Mouse (Mus musculus) cortical plate, adult 2 months (tissue): ENCODE measurements around the gene Ppef2.

Source experiments
- CTCF ChIP-seq: fragments of 200-500 bp; IDR thresholded peaks from 2 replicates; pipeline ENCODE4 v1.5.1; 2011; ENCODE audit warnings: mild to moderate bottlenecking, control low read depth, low read length; ENCODE audit not compliant: insufficient read depth; ENCODE audit errors: extremely low read depth
- POLR2A ChIP-seq: fragments of 200-500 bp; IDR thresholded peaks from 2 replicates; pipeline ENCODE4 v1.6.1; 2011; ENCODE audit warnings: mild to moderate bottlenecking, low read length, control low read depth; ENCODE audit not compliant: insufficient read depth; ENCODE audit errors: extremely low read depth

DNA sequence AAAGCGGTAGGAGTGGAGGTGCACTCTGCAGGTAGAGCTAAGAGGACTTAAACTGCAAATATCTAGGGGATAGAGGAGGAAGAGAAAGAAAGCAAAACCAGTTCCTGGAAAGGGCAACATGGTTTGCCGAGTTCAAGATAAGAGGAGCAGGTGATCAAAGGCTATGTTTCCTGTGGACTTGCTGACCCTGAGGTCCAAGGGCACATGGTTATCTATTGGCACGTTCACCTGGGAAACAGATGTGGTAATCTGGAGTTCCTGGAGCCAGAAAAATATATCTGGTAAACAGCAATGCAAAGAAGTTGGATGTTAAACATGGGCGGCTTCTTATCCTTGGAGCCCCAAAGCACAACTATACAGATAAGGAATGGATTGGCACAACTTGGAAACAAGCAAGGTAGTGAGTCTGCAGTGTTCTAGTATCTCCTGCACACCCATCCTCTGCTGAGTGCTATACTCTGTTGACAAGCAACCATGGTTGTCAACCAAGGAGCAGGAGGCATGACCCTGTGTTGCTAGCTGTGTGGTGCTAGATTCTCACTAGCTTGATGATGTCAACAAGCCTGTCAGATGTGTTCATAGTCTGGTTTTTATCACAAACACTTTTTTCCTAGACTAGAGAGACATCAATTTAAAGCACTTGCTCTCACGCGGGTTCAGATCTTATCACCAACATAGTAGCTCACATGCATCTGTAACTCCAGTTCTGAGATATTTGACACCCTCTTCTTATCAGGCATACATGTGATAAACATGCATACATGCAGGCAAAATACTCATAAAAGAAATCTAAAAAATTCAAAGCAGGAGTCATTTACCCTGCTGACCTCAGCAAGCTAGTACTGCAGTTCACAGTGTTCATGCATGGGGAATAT, 51.7 kb downstream of the Ppef2 start:
- no peak for TF ChIP-seq CTCF
- TF ChIP-seq POLR2A, result no peak
